8 mouse cellular contexts compared by ENCODE assay signal in genomic region chr10:108162297-108163020, GRCm38 (mm10). TPM values are rescaled to one million over a fixed set of nuclear protein-coding genes. Genes with fewer than 3 reads are reported as not detected.
DNase-seq lines count a peak whose midpoint lies in the region; ATAC-seq and TF ChIP-seq lines count a peak whose summit lies in the region.

No protein-coding gene starts in this region.

- peak overlapping the region; percentile 90 for H3K4me3 ChIP-seq in embryonic fibroblast, embryonic 13.5 days (ENCODE audit: insufficient read depth, low read length)
- peak overlapping the region; percentile 99 for H3K4me3 ChIP-seq in hindbrain, embryonic 10.5 days
- peak overlapping the region; percentile 98 for H3K4me3 ChIP-seq in limb, embryonic 14.5 days (replicated peaks; ENCODE audit: low read length)
- H3K4me3 ChIP-seq in midbrain, embryonic 15.5 days: peak overlapping the region; percentile 95

- 0 out of 2 replicates have a peak, but pooled peaks cover 2% of the 10 kb centered on the region for H3K36me3 ChIP-seq in hindbrain, embryonic 10.5 days
- no peaks in the 10 kb centered on the region for H3K36me3 ChIP-seq in limb, embryonic 14.5 days (ENCODE audit: control insufficient read depth, insufficient read depth, low read length)
- H3K36me3 ChIP-seq in midbrain, embryonic 15.5 days (replicated peaks): no peaks in the 10 kb centered on the region

- TF ChIP-seq CTCF in embryonic fibroblast, embryonic 13.5 days (IDR thresholded peaks at IDR 0.05; ENCODE audit: borderline replicate concordance, insufficient read depth, low read length): no peak

- peak overlapping the region; percentile 98 for H3K9ac ChIP-seq in limb, embryonic 14.5 days (ENCODE audit: low read depth, low read length, severe bottlenecking)
- H3K9ac ChIP-seq in midbrain, embryonic 15.5 days: peak overlapping the region; percentile 97

- H3K27me3 ChIP-seq in hindbrain, embryonic 10.5 days (ENCODE audit: insufficient read depth, poor library complexity, severe bottlenecking): no peaks in the 10 kb centered on the region
- no peaks in the 10 kb centered on the region for H3K27me3 ChIP-seq in limb, embryonic 14.5 days (ENCODE audit: control insufficient read depth, insufficient read depth, low read length)
- no peaks in the 10 kb centered on the region for H3K27me3 ChIP-seq in midbrain, embryonic 15.5 days (replicated peaks)

- ATAC-seq in limb, embryonic 14.5 days (ENCODE audit: low FRiP score, low read depth): peak; percentile 16
- peak; percentile 73 for ATAC-seq in midbrain, embryonic 15.5 days (replicated peaks)

- peak overlapping the region; percentile 92 for H3K27ac ChIP-seq in embryonic fibroblast, embryonic 13.5 days (ENCODE audit: insufficient read depth, low read length)
- H3K27ac ChIP-seq in hindbrain, embryonic 10.5 days: peak overlapping the region; percentile 100
- peak overlapping the region; percentile 98 for H3K27ac ChIP-seq in limb, embryonic 14.5 days (replicated peaks; ENCODE audit: low read depth, low read length)
- H3K27ac ChIP-seq in midbrain, embryonic 15.5 days: peak overlapping the region; percentile 99

- H3K4me2 ChIP-seq in limb, embryonic 14.5 days (replicated peaks; ENCODE audit: low read depth, low read length, severe bottlenecking): peak overlapping the region; percentile 73
- peak overlapping the region; percentile 66 for H3K4me2 ChIP-seq in midbrain, embryonic 15.5 days

- peak; percentile 66 for DNase-seq in kidney, adult 18-20 months
- DNase-seq in kidney, postnatal 10 days: no peak
- DNase-seq in T-cell, adult 2 months (ENCODE audit: low spot score): peak; percentile 40
- no peak for DNase-seq in hindbrain, embryonic 10.5 days (ENCODE audit: low spot score)
- DNase-seq in limb, embryonic 14.5 days (ENCODE audit: low spot score): peak; percentile 8
- DNase-seq in thymus, postnatal 10 days (ENCODE audit: low spot score in 2 of 2): peak; percentile 44 to 52

- H3K9me3 ChIP-seq in hindbrain, embryonic 10.5 days: no peaks in the 10 kb centered on the region
- H3K9me3 ChIP-seq in limb, embryonic 14.5 days (ENCODE audit: control insufficient read depth, low read length): no peaks in the 10 kb centered on the region
- no peaks in the 10 kb centered on the region for H3K9me3 ChIP-seq in midbrain, embryonic 15.5 days

- TF ChIP-seq POLR2A in embryonic fibroblast, embryonic 13.5 days (IDR thresholded peaks at IDR 0.05; ENCODE audit: low read depth, low read length): peak; percentile 16; the same call in 1 of the 2 replicates
- TF ChIP-seq POLR2A in limb, embryonic 14.5 days (IDR thresholded peaks at IDR 0.05; ENCODE audit: borderline replicate concordance, extremely low read depth, insufficient read depth, insufficient read length): no peak

- WGBS in hindbrain, embryonic 10.5 days: under 1% methylated on average over 79 of the region's 79 CpGs
- under 1% methylated on average over 49 of the region's 79 CpGs for WGBS in limb, embryonic 14.5 days
- WGBS in midbrain, embryonic 15.5 days: under 1% methylated on average over 72 of the region's 79 CpGs

- H3K4me1 ChIP-seq in embryonic fibroblast, embryonic 13.5 days (ENCODE audit: control insufficient read depth, insufficient read depth, low read length): 0 out of 2 replicates have a peak, but pooled peaks cover 2% of the 10 kb centered on the region
- peaks cover 29% of the 10 kb centered on the region for H3K4me1 ChIP-seq in hindbrain, embryonic 10.5 days (replicated peaks)
- H3K4me1 ChIP-seq in limb, embryonic 14.5 days (ENCODE audit: control insufficient read depth, insufficient read depth, low read length): peaks cover 8% of the 10 kb centered on the region
- H3K4me1 ChIP-seq in midbrain, embryonic 15.5 days: peaks cover 32% of the 10 kb centered on the region

RNA-seq across cellular contexts. Expression of gene Ppp1r12a, which starts 0.5 kb away (rescaled TPM):
- polyA plus RNA-seq in embryonic fibroblast, embryonic 13.5 days (2011; ENCODE audit: insufficient read length, low read depth, missing spikeins): 152 and 168 TPM in 2 replicates
- polyA plus RNA-seq in hindbrain, embryonic 10.5 days (2016; fragmentation: Nextera tagmentation; extraction: Ambion mirVana): 57.2 and 70.9 TPM in 2 replicates
- polyA plus RNA-seq in limb, embryonic 14.5 days (2012; rRNA removed): 49.5 and 58.0 TPM in 2 replicates
- 72.8 and 77.0 TPM in 2 replicates for polyA plus RNA-seq in limb, embryonic 14.5 days (2014; fragmentation: Nextera tagmentation; extraction: Ambion mirVana)
- polyA plus RNA-seq in midbrain, embryonic 15.5 days (2015; fragmentation: Nextera tagmentation; extraction: Ambion mirVana): 76.0 and 78.5 TPM in 2 replicates

Comparison
In these comparisons a context has a peak if more than half of its experiments do, and no peak if none do; other contexts are left out.
1. DNase-seq: peak in kidney, adult 18-20 months (single experiment), T-cell, adult 2 months (single experiment), limb, embryonic 14.5 days (single experiment) and thymus, postnatal 10 days (2 of 2); none in kidney, postnatal 10 days (single experiment) and hindbrain, embryonic 10.5 days (single experiment).
2. Peak in every context shown above with its lines, with median percentiles within 50 percentile points of each other: H3K27ac ChIP-seq and H3K4me3 ChIP-seq.